11 mouse cellular contexts compared by ENCODE assay signal in genomic region chr4:121080395-121080794, GRCm38 (mm10). TPM values are rescaled to one million over a fixed set of nuclear protein-coding genes. Genes with fewer than 3 reads are reported as not detected.
"Had no signal": no experiment of that assay in that cellular context is flagged by ENCODE, and none has a peak within 500 bp of the region (broad histone marks: within the 10 kb centered on the region; RNA-seq: fewer than 3 reads in every experiment).

No protein-coding gene starts in this region.

- DNase-seq: kidney, postnatal 25 days; liver; liver, embryonic 13.5 days; liver, postnatal 0 days; lung, postnatal 14 days; right cerebral cortex, adult 18-20 months; right cerebral cortex, postnatal 25 days; thymus, postnatal 4 days had no signal

RNA-seq across cellular contexts. Expression of gene Tmco2, which starts 28.6 kb away (rescaled TPM):
- total RNA-seq: layer of hippocampus, postnatal 25 days; left cerebral cortex, postnatal 25 days; megakaryocyte-erythroid progenitor cell, adult 5-6 weeks had no signal

RNA-seq across cellular contexts. Expression of gene Col9a2, which starts 41.2 kb away (rescaled TPM):
- total RNA-seq: megakaryocyte-erythroid progenitor cell, adult 5-6 weeks had no signal
